Mouse (Mus musculus) ES-Bruce4 (cell line): Measurements from ENCODE around the gene Gm11172. TPM values are rescaled to one million over a fixed set of nuclear protein-coding genes. Genes with fewer than 3 reads are reported as not detected.

Experiments
- H3K27ac ChIP-seq: 2 replicates; pipeline ENCODE4 v1.5.1; 2012; ENCODE audit warnings: low read length, inconsistent platforms; ENCODE audit not compliant: insufficient read depth
- H3K27me3 ChIP-seq: 2 replicates; pipeline ENCODE4 v1.6.1; 2012; ENCODE audit warnings: mild to moderate bottlenecking, low read length, inconsistent platforms; ENCODE audit not compliant: control insufficient read depth, poor library complexity, insufficient read depth, severe bottlenecking
- H3K36me3 ChIP-seq: 2 replicates; pipeline ENCODE4 v1.6.1; 2012; ENCODE audit warnings: inconsistent platforms, mild to moderate bottlenecking, low read length, moderate library complexity; ENCODE audit not compliant: control insufficient read depth, poor library complexity, insufficient read depth, severe bottlenecking
- H3K4me1 ChIP-seq: one replicate; pipeline ENCODE4 v1.8.1; 2011; ENCODE audit warnings: low read length; ENCODE audit not compliant: control insufficient read depth, insufficient read depth
- H3K4me3 ChIP-seq: 2 replicates; pipeline ENCODE4 v1.5.1; 2011; ENCODE audit warnings: low read depth, mild to moderate bottlenecking, low read length
- H3K9ac ChIP-seq: 2 replicates; pipeline ENCODE4 v1.6.1; 2012; ENCODE audit warnings: low read depth, mild to moderate bottlenecking, inconsistent platforms; ENCODE audit not compliant: poor library complexity, severe bottlenecking
- H3K9me3 ChIP-seq: replicated peaks from 2 replicates; pipeline ENCODE4 v1.6.1; 2012; ENCODE audit warnings: mild to moderate bottlenecking, low read length, inconsistent platforms; ENCODE audit not compliant: control insufficient read depth, poor library complexity, insufficient read depth, severe bottlenecking
- CTCF ChIP-seq: IDR thresholded peaks from one replicate; pipeline ENCODE4 v1.8.1; 2011; ENCODE audit warnings: low read depth, low read length
- EP300 ChIP-seq: IDR thresholded peaks from 2 replicates; pipeline ENCODE4 v1.6.1; 2011; ENCODE audit warnings: low read depth, low read length; ENCODE audit not compliant: insufficient read depth
- POLR2A ChIP-seq: IDR thresholded peaks from one replicate; pipeline ENCODE4 v1.8.1; 2011; ENCODE audit warnings: low read length; ENCODE audit not compliant: insufficient read depth
- polyA plus RNA-seq: library from polyadenylated mRNA; stranded (reverse); fragments of >200 nt; gene quantifications from 2 replicates; pipeline ENCODE4 v1.2.4, GENCODE M21; 2011; ENCODE audit warnings: low read depth; ENCODE audit not compliant: missing spikeins, insufficient read depth, insufficient read length

Gm11172 gene
- polyA plus RNA-seq = not detected in 2 replicates

DNA sequence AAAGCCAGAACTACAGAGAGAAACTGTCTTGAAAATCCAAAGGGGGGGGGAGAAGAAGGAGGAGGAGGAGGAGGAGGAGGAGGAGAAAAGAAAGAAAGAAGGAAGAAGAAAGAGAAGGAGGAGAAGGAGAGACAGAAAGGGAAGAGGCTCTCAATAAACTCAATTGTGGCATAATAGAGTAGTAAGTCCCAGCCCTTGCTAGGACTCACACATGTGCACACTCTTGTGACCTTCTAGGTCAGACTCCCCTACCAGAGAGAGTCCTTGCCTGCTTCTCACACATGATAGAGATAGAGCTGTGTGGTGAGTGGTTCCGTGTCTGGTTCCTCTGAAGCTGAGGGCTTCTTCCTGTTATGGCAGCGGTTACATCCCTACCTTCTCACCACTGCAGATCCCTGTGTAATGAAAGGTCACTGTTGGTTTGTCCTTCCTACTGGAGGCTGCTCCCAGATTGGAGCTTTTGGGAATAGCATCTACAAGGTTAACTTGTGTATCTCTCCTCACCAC is at the start of gene Gm11172:
TSS of gene Gm11172 (plus strand) at position 51 of the 507 bp plus-strand sequence.
- H3K27ac ChIP-seq = no peak within 1 kb of the TSS
- no peaks in the 10 kb centered on the region for H3K27me3 ChIP-seq
- no peak within 1 kb of the TSS for H3K9ac ChIP-seq
- H3K4me3 ChIP-seq = no peak within 1 kb of the TSS
- H3K36me3 ChIP-seq = no peaks in the 10 kb centered on the region
- TF ChIP-seq CTCF = no peak
- TF ChIP-seq POLR2A = no peak
- TF ChIP-seq EP300 = no peak
- H3K4me1 ChIP-seq = no peaks in the 10 kb centered on the region
- H3K9me3 ChIP-seq = no peaks in the 10 kb centered on the region

DNA sequence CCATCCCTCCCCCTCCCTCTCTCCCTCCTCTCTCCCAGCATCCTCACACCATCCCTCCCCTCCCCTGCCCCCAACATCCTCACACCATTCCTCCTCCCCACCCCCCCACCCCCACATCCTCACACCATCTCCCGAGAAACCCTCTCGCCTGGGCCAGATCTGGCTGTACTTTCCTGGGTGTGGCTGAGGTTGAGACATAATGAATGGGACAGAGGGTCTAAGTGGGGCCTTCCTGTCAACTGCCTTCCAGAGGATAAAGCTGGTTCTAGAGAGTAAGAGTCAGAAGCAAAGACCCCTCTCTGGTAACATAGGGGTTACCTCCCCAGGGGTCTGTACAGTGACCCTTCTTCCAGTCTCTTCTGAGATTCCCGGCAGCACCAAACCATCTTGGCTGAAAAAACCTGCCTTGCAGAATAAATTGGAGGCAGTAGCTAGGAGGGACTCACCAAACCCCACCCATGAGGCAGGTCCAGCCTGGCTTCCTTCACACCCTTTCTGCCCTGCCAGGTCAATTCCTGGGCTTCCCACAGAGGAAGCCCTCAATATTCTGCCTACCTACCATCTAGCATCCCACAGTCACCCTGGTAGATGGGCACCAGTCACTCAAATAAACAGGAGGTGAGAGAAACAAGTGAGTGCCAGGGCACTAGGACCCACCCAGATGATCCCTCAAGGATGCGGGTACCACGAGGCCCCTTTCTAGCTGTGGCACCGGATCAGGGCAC is 49.0 kb upstream of the Gm11172 start:
- no peak overlapping the region for H3K4me3 ChIP-seq
- TF ChIP-seq POLR2A (no peak), EP300 (no peak), CTCF (no peak)
- H3K9me3 ChIP-seq = no peaks in the 10 kb centered on the region
- no peaks in the 10 kb centered on the region for H3K27me3 ChIP-seq
- no peak overlapping the region for H3K9ac ChIP-seq
- no peak overlapping the region for H3K27ac ChIP-seq
- no peaks in the 10 kb centered on the region for H3K36me3 ChIP-seq
- H3K4me1 ChIP-seq = no peaks in the 10 kb centered on the region

DNA sequence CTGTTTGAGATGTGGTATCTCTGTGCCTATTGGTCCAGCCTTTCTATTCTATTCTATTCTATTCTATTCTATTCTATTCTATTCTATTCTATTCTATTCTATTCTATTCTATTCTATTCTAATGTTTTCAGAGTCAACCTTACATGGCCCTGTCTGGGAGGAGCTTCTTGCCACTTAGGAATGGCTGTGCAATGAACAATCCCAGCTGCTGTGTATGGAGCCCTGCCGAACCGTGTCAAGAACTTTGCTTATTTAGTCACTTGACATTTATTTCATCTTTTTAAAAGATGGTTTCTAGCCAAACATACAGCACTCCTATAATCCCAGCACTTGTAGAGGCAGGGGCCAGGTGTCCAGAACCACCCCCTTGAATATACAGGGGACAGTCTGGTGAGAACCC is 48.4 kb upstream of the Gm11172 start:
- no peak overlapping the region for H3K27ac ChIP-seq

DNA sequence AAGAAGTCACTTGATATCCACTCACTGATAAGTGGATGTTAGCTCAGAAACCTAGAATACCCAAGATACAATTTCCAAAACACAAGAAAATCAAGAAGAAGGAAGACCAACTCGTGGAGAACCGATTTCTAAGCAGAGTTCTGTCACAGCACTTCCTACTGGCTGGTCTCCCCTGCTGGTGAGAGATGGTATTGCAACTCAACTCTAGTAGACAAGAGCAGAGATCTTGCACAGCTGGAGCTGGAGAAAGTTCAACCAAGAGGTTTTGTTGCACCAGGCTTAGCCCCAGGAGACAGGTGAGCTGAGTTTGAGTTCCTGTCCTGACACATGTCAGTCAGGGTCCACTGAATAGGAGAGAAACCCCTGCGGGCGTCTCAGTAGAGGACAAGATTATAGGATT is 45.6 kb upstream of the Gm11172 start:
- no peaks in the 10 kb centered on the region for H3K4me1 ChIP-seq
- H3K9me3 ChIP-seq = no peaks in the 10 kb centered on the region
- H3K36me3 ChIP-seq = no peaks in the 10 kb centered on the region
- TF ChIP-seq CTCF = no peak
- no peak for TF ChIP-seq POLR2A
- TF ChIP-seq EP300 = no peak
- H3K9ac ChIP-seq = no peak overlapping the region
- H3K27me3 ChIP-seq = no peaks in the 10 kb centered on the region
- H3K27ac ChIP-seq = no peak overlapping the region
- H3K4me3 ChIP-seq = no peak overlapping the region

More for the DNA sequence above, 48.4 kb upstream of the Gm11172 start:
- H3K27me3 ChIP-seq = no peaks in the 10 kb centered on the region
- no peaks in the 10 kb centered on the region for H3K4me1 ChIP-seq
- H3K9ac ChIP-seq = no peak overlapping the region
- TF ChIP-seq POLR2A (no peak), CTCF (no peak), EP300 (no peak)
- no peaks in the 10 kb centered on the region for H3K9me3 ChIP-seq
- H3K36me3 ChIP-seq = no peaks in the 10 kb centered on the region
- H3K4me3 ChIP-seq = no peak overlapping the region

DNA sequence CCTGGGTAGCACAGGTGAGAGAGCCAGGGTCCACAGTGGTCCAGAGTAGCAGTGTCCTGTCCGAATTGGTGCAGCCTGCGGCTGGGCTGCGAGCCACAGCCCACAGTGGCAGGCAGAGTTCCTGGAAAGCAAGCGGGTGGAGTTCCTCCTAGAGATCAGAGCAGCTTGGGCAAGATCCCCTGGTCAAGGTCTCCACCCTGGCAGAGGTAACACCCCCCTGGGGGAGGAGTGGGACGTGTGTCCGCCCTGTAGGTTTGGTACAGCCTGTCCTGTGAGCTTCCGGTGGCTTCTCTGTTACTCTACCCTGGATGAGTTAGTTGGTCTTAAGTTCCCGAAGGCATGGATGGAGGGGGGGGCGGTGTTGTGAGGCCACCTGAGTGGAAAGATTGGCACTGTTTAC is 43.9 kb upstream of the Gm11172 start:
- Histone ChIP-seq H3K27me3 (no peaks in the 10 kb centered on the region), H3K36me3 (no peaks in the 10 kb centered on the region), H3K27ac (no peak overlapping the region), H3K9ac (no peak overlapping the region), H3K9me3 (no peaks in the 10 kb centered on the region), H3K4me1 (no peaks in the 10 kb centered on the region), H3K4me3 (no peak overlapping the region)
- TF ChIP-seq EP300 = no peak
- TF ChIP-seq POLR2A = no peak
- TF ChIP-seq CTCF = no peak

DNA sequence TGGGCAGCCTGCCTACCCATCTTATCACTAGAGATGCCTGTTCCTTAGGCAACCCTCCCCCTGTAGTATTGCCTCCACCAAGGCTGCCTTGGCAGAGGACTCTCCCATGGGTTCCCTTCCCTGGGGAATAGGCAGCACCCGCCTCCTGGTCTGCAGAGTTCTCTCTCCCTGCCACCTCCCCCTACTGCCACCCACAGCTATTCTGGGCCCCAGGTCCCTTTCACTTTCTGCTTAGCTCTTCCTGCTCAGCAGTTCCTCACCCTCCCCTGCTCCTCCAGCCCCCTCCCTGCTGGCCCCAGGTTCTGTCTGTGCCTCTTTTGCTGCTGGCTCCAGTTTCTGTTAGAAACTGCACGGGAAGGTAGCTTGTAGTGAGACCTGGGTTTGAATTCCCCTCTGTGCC is 43.1 kb upstream of the Gm11172 start:
- H3K27me3 ChIP-seq = no peaks in the 10 kb centered on the region
- H3K9ac ChIP-seq = no peak overlapping the region
- no peaks in the 10 kb centered on the region for H3K36me3 ChIP-seq
- no peak for TF ChIP-seq EP300
- no peak for TF ChIP-seq CTCF
- no peak for TF ChIP-seq POLR2A
- no peak overlapping the region for H3K27ac ChIP-seq
- no peaks in the 10 kb centered on the region for H3K4me1 ChIP-seq
- no peaks in the 10 kb centered on the region for H3K9me3 ChIP-seq
- no peak overlapping the region for H3K4me3 ChIP-seq
